Mouse (Mus musculus) MEL (cell line): Measurements from ENCODE around the gene Gen1.

Experiments used
- MEF2A ChIP-seq: IDR thresholded peaks from 2 replicates; pipeline ENCODE4 v1.6.1; 2014; ENCODE audit warnings: low read depth, mild to moderate bottlenecking, inconsistent platforms, low read length, improper control_type of control experiment; ENCODE audit not compliant: poor library complexity, insufficient replicate concordance, severe bottlenecking; ENCODE audit errors: extremely low read depth
- ZKSCAN1 ChIP-seq: IDR thresholded peaks from 2 replicates; pipeline ENCODE4 v1.6.1; 2012; ENCODE audit warnings: low read depth, mild to moderate bottlenecking, inconsistent platforms, low read length, improper control_type of control experiment, moderate library complexity

GRCm38 (mm10) chr12:11203694-11204665 is 61.6 kb downstream of the Gen1 start:
- TF ChIP-seq ZKSCAN1 (no peak), MEF2A (no peak)
